Mouse (Mus musculus) embryonic facial prominence, embryonic 13.5 days (tissue): ENCODE measurements around the gene Rab8b. TPM values are rescaled to one million over a fixed set of nuclear protein-coding genes. Genes with fewer than 3 reads are reported as not detected.

Experiments used
- polyA plus RNA-seq: library from polyadenylated mRNA; unstranded; fragments of >200 nt; fragmentation: Nextera tagmentation; extraction: Ambion mirVana; gene quantifications from 2 replicates; pipeline ENCODE4 v1.2.1, GENCODE M21; 2015

Rab8b gene
- polyA plus RNA-seq, 1 experiment from 2014 or later: 20.6 TPM

Other genes with a start within 250 kb of the Rab8b start
- 18.6 and 19.8 TPM in 2 replicates for gene Car12, start 206.0 kb downstream of the Rab8b start, polyA plus RNA-seq
- 10.1 and 10.8 TPM in 2 replicates for gene Aph1b, start 124.2 kb downstream of the Rab8b start, polyA plus RNA-seq
- 0.96 and 1.3 TPM in 2 replicates for gene Gm10647, start 122.6 kb downstream of the Rab8b start, polyA plus RNA-seq
- gene Aph1c, start 85.0 kb downstream of the Rab8b start, polyA plus RNA-seq: 2.7 and 3.9 TPM in 2 replicates
- 725 and 760 TPM in 2 replicates for gene Rps27l, start 26.4 kb upstream of the Rab8b start, polyA plus RNA-seq
- 9.1 and 9.3 TPM in 2 replicates for gene Lactb, start 55.8 kb upstream of the Rab8b start, polyA plus RNA-seq
- gene Tpm1, start 129.7 kb upstream of the Rab8b start, polyA plus RNA-seq: 818 and 902 TPM in 2 replicates